Mouse (Mus musculus): ENCODE measurements around the gene Abcg1.

DNA sequence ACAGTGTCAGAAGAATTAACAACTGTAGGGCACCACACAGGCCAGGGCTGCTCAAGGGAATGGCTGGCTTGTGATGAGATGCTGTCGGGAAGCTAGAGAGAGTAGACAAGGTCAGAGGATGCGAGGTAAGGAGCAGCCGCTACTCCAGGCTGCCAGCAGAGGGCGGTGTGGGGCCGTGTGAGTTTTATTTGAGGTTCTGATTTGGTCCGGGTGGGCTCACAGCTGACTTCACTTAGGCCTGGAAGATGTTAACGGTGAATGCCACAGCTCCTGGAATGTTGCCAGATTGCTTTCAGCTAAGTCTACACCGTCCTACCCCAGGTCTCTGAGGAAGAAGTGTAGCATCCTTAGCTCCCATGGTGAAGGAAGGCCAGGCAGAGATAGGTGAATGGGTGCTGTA is 64.5 kb downstream of the Abcg1 start:
- TF ChIP-seq CTCF (IDR thresholded peaks at IDR 0.05; ENCODE audit: low read depth, low read length) (peak; percentile 95), POLR2A (IDR thresholded peaks at IDR 0.05; ENCODE audit: extremely low read depth, insufficient read depth, low read length) (no peak)
